Mouse (Mus musculus) small intestine, adult 2 months (tissue): ENCODE measurements around the gene Ptpn11. TPM values are rescaled to one million over a fixed set of nuclear protein-coding genes. Genes with fewer than 3 reads are reported as not detected.
A peak's percentile ranks its signal among the peaks of the same experiment; 100 is the strongest.

ENCODE experiments used
- H3K27ac ChIP-seq: fragments of 200-500 bp; 2 replicates; pipeline ENCODE4 v1.5.1; 2012; ENCODE audit warnings: low read depth, low read length, control low read depth, inconsistent platforms; ENCODE audit not compliant: insufficient read depth
- H3K27me3 ChIP-seq: fragments of 200-500 bp; 2 replicates; pipeline ENCODE4 v1.6.1; 2012; ENCODE audit warnings: mild to moderate bottlenecking, moderate library complexity, low read length, inconsistent platforms; ENCODE audit not compliant: control insufficient read depth, insufficient read depth
- H3K36me3 ChIP-seq: fragments of 200-500 bp; 2 replicates; pipeline ENCODE4 v1.6.1; 2012; ENCODE audit warnings: mild to moderate bottlenecking, low read length, control low read depth, inconsistent platforms; ENCODE audit not compliant: control insufficient read depth, insufficient read depth
- H3K4me1 ChIP-seq: fragments of 200-500 bp; 2 replicates; pipeline ENCODE4 v1.6.1; 2012; ENCODE audit warnings: low read length, inconsistent platforms, mixed read lengths; ENCODE audit not compliant: control insufficient read depth, insufficient read depth, insufficient read length
- H3K4me3 ChIP-seq: fragments of 200-500 bp; 2 replicates; pipeline ENCODE4 v1.5.1; 2012; ENCODE audit warnings: low read depth, mild to moderate bottlenecking, control low read depth, inconsistent platforms, low read length, moderate library complexity
- CTCF ChIP-seq: fragments of 200-500 bp; IDR thresholded peaks from 2 replicates; pipeline ENCODE4 v1.5.1; 2012; ENCODE audit warnings: low read depth, mild to moderate bottlenecking, control low read depth, inconsistent platforms, low read length, moderate library complexity, mixed read lengths; ENCODE audit not compliant: insufficient replicate concordance, insufficient read length; ENCODE audit errors: extremely low read depth
- POLR2A ChIP-seq: fragments of 200-500 bp; IDR thresholded peaks from 2 replicates; pipeline ENCODE4 v1.6.1; 2012; ENCODE audit warnings: low read depth, mild to moderate bottlenecking, control low read depth, inconsistent platforms, low read length, moderate library complexity
- WGBS: fragments of 180-500 bp; shearing (Covaris S2); methylation state at CpG from one replicate; pipeline ENCODE4 v1.1.7; 2018; 5-methylcytosine and 5-hydroxymethylcytosine counted together
- polyA plus RNA-seq: library from polyadenylated mRNA; depleted of rRNA; stranded (reverse); fragments of >200 nt; gene quantifications from 2 replicates; pipeline ENCODE4 v1.2.3, GENCODE M21; 2012; rRNA removed

Ptpn11 gene
- polyA plus RNA-seq, 1 experiment, result 14.2 TPM

GRCm38 (mm10) chr5:121082605-121083004 lies 108.6 kb downstream of the Ptpn11 start:
- Histone ChIP-seq H3K27me3 (no peaks in the 10 kb centered on the region), H3K27ac (no peak overlapping the region), H3K36me3 (no peaks in the 10 kb centered on the region), H3K4me3 (no peak overlapping the region), H3K4me1 (no peaks in the 10 kb centered on the region)
- TF ChIP-seq POLR2A, result no peak
- TF ChIP-seq CTCF, result no peak
- WGBS, result 95% methylated on average over 7 of the region's 7 CpGs

DNA sequence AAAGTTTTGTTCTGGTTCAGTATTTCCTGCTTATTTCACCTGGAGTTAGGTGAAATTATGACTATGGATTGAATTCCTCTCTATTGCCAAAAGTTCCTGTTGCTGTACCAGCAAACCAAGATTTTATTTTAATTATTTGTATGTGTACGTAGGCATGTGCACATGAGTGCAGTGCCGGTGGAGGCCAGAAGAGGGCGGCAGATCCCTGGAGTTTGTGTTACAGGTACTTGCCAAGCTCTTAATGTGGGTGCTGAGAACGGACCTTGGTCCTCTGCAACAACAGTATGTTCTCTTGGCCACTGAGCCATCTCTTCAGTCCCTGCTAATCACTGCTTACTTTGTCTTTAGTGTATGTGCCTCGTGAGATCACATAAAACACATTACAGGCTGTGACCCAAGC lies 109.4 kb downstream of the Ptpn11 start:
- 83% methylated on average over 5 of the region's 5 CpGs for WGBS
- TF ChIP-seq CTCF (peak; percentile 22; the same call in 1 of the 2 replicates), POLR2A (no peak)
- no peak overlapping the region for H3K4me3 ChIP-seq
- no peaks in the 10 kb centered on the region for H3K27me3 ChIP-seq
- H3K4me1 ChIP-seq, result no peaks in the 10 kb centered on the region
- H3K36me3 ChIP-seq, result no peaks in the 10 kb centered on the region
- no peak overlapping the region for H3K27ac ChIP-seq

Other genes with a start within 250 kb of the Ptpn11 start
- 0.25 and 0.35 TPM in 2 replicates for gene Rph3a, start 181.3 kb downstream of the Ptpn11 start, polyA plus RNA-seq
- 116 and 161 TPM in 2 replicates for gene Rpl6, start 13.1 kb upstream of the Ptpn11 start, polyA plus RNA-seq
- gene Hectd4, start 28.8 kb upstream of the Ptpn11 start, polyA plus RNA-seq, result 12.2 and 28.8 TPM in 2 replicates
- 39.1 and 108 TPM in 2 replicates for gene Trafd1, start 194.2 kb upstream of the Ptpn11 start, polyA plus RNA-seq
- gene Naa25, start 206.5 kb upstream of the Ptpn11 start, polyA plus RNA-seq, result 1.7 and 3.2 TPM in 2 replicates